Mouse (Mus musculus) brown adipose tissue, adult 24 weeks (tissue): ENCODE data around the gene Sap30bp. TPM values are rescaled to one million over a fixed set of nuclear protein-coding genes. Genes with fewer than 3 reads are reported as not detected.

Experiments
- H3K27ac ChIP-seq: fragments of 200-500 bp; replicated peaks from 2 replicates; pipeline ENCODE4 v1.5.1; 2012; ENCODE audit warnings: low read depth, mild to moderate bottlenecking, low read length
- H3K4me1 ChIP-seq: fragments of 200-500 bp; 2 replicates; pipeline ENCODE4 v1.6.1; 2012; ENCODE audit warnings: low read length, mixed read lengths; ENCODE audit not compliant: control insufficient read depth, insufficient read depth, insufficient read length
- H3K4me3 ChIP-seq: fragments of 200-500 bp; 2 replicates; pipeline ENCODE4 v1.5.1; 2012; ENCODE audit warnings: low read depth, mild to moderate bottlenecking, low read length, moderate library complexity; ENCODE audit not compliant: insufficient read depth
- polyA plus RNA-seq: library from polyadenylated mRNA; stranded (reverse); fragments of >200 nt; gene quantifications from 2 replicates; pipeline ENCODE4 v1.2.4, GENCODE M21; 2012; ENCODE audit not compliant: missing spikeins, insufficient read depth, insufficient read length

Gene Sap30bp
- polyA plus RNA-seq: 10.0 and 12.0 TPM in 2 replicates

DNA sequence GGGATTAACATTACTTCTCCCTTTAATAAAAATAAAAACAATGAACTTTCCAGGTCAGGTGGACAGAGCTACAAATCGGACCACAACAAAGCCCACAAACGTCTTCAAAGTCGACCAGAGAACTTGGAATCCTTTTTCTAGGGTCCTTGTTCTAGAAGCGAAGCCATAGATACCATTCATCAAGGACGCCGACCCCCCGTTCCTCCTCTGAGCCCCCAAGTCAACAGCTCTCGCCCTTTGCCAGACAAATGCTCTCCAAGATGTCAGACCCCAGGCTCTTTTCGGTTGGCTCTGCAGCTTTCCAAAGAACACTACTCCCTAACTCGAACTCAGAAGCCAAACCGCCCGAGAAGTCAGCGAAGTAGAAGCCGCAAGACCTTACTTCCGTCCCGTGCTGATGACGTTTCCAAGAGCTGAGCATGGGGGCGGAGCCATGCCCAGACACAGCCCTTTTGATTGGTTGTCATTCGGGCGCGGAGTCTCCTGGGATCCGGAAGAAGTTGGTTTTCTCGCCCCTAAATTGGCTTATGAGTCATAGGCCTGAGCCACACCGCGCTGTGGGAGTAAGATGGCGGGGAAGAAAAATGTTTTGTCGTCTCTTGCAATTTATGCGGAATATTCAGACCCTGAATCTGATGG, at the start of gene Sap30bp, which contains the start of gene Recql5:
TSS of gene Sap30bp (plus strand) at position 175 of the 639 bp plus-strand sequence.
TSS of gene Recql5 (minus strand) at position 370 of the 639 bp plus-strand sequence.
- H3K4me1 ChIP-seq: peaks cover 5% of the 10 kb centered on the region
- 0 out of 2 replicates have a peak within 1 kb of the TSS, but pooled peaks have one; percentile 8 for H3K27ac ChIP-seq
- H3K4me3 ChIP-seq: peak within 1 kb of the TSS; percentile 89

DNA sequence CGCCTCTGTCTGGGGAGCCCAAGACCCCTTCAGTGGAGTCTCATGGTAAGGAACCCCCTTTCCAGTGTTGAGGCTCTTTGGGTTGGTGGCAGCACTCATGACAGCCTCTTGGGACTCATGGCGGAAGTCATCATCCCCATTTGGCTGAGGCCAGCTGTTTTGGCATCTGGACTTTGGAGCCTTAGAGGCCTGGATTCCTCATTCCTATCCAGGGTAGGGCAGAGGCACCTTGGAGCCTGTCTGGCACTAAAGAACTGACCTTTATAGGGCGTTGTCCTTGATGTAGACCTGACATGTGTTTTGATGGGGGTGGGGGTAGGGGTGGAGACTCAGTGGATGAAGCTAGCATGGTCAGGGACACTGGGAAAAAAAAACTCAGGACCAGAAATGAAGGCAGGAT, 48.7 kb upstream of the Sap30bp start:
- H3K4me3 ChIP-seq: no peak overlapping the region
- no peak overlapping the region for H3K27ac ChIP-seq
- H3K4me1 ChIP-seq: no peaks in the 10 kb centered on the region

DNA sequence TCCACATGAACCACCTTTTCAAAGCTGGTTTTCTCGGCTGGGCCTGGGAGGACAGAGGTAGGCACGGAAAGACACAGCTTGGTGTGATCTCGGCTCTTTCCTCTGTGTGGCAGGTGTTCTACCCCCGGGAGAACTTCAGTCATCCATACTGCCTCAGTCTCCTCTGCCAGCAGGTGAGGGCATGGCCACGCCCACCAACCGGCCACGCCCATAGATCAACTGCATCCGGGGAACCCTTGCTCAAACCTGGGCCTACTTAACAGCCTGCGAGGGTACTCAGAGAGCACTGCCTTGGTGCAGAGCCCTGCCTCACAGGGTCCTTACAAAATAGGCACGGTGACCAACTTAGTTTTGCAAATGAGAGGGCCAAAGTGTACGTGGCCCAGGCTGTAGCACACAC, 47.8 kb upstream of the Sap30bp start:
- H3K27ac ChIP-seq: no peak overlapping the region
- H3K4me3 ChIP-seq: no peak overlapping the region
- no peaks in the 10 kb centered on the region for H3K4me1 ChIP-seq

DNA sequence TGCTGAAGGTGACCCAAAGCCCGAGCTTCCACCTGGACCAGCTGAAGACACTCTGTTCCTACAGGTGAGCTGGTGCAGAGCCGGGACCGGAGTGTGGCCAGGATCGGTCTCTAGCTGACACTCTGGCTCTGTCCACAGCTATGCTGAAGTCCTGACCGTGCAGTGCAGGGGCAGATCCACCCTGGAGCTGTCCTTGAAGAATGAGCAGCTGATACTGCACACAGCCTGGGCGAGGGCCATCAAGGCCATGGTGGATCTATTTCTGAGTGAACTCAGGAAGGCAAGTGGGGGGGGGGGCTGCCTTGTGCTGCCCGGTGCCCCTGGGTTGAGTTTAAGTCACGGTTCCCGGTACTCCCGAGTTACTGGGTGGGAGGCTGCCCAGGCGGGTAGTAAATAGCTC, 46.6 kb upstream of the Sap30bp start:
- Histone ChIP-seq H3K4me1 (no peaks in the 10 kb centered on the region), H3K4me3 (no peak overlapping the region), H3K27ac (no peak overlapping the region)

DNA sequence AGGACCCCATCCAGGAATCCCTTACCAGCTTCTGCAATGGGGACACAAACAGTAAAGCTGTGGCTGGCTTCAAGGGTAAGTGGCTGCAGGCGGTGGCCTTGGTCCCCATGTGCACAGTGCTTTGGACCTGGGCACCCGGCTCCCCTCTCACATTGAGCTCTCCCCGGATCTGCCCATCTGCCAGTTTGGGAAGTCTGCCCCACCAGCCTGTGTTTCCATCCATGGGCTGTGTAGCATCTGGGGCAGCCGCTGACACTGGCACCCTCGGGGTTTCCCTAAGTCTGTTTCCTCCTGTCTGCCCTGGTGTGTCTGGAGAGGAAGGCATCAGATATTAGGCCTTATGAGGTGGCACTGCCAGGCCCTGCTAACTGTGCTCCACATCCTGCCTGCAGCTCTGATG, 45.1 kb upstream of the Sap30bp start:
- Histone ChIP-seq H3K4me3 (no peak overlapping the region), H3K4me1 (no peaks in the 10 kb centered on the region), H3K27ac (no peak overlapping the region)

DNA sequence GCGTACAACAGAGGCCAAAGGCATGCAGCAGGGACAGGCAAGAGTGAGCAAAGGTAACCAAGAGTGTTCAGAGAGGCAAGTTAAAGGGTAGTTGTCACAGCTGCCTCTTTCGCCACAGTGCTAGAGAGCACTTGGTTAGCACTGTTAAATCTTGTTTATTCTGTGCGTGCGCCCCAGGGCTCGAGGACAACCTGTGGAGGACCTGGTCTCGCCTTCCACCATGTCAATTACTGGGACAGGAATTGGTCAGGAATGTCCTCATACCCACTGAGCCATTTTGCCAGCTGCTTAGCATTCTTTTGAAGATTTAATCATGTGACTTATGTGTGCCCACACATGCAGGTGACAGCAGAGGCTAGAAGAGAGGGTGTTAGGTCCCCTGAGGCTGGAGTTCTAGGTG, 43.9 kb upstream of the Sap30bp start:
- Histone ChIP-seq H3K4me1 (no peaks in the 10 kb centered on the region), H3K27ac (no peak overlapping the region), H3K4me3 (no peak overlapping the region)

DNA sequence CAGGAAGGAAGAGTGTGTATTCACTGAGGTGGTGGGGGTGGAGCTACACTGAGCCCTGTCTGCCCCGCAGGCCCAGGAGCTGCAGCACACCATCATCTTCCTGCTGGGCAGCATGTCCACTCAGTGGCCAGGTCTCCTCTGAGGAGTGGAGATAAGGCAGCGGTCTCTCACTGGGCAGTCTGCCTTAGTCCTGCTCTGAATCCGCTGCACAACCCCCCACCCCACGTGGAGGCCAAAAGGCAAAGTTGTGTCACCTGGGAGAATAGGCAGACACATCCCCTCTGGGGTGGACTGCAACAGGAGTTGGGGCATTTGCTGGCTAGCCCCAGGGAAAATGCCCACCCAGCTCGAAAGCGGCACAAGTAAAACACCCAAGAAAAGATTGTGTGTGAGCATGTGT, 40.9 kb upstream of the Sap30bp start:
- no peaks in the 10 kb centered on the region for H3K4me1 ChIP-seq
- H3K4me3 ChIP-seq: no peak overlapping the region
- H3K27ac ChIP-seq: no peak overlapping the region

DNA sequence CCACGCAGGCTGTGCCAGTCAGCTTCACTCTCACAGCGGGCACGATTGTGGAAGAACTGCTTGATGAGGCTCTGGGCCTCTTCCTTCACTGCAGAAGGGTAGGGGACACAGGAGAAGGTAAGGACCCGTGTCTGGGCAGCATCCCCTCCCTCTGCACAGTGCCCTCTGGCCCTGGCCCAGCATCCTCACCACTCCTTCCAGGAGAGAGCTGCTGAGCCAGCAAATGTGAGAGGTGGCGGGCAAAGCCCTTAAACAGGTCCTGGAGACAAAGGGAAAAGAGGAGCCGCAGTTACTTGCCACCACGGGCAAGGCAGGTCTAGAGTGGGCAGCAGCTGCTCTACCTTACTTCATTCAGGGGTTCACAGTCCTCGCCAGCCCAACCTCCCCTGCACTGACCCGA, 40.0 kb upstream of the Sap30bp start:
- no peak overlapping the region for H3K27ac ChIP-seq
- H3K4me1 ChIP-seq: no peaks in the 10 kb centered on the region
- no peak overlapping the region for H3K4me3 ChIP-seq

DNA sequence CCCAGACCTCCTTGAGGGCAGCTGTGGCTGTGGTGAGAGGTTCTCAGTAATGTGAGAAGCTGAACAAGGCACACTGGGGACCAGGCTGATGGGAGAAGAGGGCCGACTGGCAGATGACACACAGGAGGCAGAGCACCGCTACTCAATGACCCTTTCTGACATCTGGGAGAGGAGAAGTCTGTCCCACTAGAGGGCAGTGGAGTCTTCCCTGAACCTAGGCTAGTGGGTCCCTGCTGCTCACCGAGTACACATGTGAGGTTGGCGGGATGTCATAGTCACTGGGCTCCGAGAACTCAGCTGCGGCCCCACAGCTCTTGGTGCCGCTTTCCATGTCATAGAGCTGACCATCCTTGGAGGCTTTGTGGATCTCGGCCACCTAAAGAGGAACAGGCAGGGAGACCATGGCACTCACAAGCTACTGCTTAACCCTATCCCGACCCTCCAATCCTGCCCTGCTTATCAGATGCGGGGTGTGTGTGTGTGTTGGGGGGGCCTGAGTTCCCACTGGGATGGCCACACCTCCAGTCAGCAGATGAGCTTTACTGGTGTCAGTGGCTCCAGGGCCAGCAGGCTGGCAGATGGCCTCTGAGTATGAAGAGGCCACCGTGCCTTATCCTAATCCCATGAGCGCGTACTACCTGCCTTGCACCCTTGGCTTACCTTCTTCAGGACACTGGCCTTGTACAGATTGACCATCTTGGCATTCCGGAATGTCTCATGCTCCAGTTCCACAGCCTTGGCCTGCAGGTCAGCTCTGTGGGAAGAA, 38.1 kb upstream of the Sap30bp start:
- Histone ChIP-seq H3K4me1 (no peaks in the 10 kb centered on the region; the same call in 1 of the 2 replicates), H3K27ac (no peak overlapping the region), H3K4me3 (no peak overlapping the region)

DNA sequence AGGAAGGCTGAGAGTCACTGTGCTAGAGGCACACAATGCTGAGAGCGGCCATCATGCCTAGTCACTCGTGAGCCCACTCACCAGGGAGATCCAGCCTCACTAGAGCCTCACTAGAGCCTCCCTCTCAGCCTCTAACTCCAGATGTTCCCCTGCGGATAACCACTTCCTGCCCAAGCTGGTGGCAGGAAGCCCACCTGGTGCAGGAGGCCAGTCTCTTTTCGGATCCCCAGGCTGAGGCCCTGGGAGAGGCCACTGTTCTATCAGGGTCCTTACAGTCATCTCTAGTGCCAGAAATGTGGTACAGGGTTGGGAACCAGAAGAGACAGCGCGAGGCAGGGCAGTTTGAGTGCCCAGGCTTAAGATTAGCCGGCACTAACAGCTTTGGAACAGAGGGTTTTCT, 34.6 kb upstream of the Sap30bp start:
- no peak overlapping the region for H3K27ac ChIP-seq
- no peaks in the 10 kb centered on the region; the same call in 1 of the 2 replicates for H3K4me1 ChIP-seq
- H3K4me3 ChIP-seq: no peak overlapping the region

DNA sequence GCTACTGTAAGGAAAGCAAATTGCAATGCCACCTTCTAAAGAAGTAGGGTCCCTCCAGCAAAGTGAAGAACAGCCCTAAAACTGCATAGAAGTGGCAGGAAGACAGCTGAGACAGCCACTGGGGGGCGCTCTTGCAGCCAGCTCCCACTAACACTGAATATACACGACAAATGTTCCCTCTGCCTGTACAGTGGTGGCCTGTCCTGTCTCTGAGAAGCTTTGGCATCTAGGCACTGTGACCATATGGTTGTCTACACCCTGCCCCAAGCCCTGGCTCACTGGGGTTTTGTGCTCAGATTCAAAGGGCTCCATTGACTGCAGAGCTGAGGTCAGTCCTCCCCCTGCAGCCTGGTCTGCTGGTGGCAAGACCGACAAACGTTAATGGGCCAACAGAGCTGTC, 34.2 kb upstream of the Sap30bp start:
- H3K27ac ChIP-seq: no peak overlapping the region
- H3K4me3 ChIP-seq: no peak overlapping the region
- H3K4me1 ChIP-seq: no peaks in the 10 kb centered on the region; the same call in 1 of the 2 replicates

DNA sequence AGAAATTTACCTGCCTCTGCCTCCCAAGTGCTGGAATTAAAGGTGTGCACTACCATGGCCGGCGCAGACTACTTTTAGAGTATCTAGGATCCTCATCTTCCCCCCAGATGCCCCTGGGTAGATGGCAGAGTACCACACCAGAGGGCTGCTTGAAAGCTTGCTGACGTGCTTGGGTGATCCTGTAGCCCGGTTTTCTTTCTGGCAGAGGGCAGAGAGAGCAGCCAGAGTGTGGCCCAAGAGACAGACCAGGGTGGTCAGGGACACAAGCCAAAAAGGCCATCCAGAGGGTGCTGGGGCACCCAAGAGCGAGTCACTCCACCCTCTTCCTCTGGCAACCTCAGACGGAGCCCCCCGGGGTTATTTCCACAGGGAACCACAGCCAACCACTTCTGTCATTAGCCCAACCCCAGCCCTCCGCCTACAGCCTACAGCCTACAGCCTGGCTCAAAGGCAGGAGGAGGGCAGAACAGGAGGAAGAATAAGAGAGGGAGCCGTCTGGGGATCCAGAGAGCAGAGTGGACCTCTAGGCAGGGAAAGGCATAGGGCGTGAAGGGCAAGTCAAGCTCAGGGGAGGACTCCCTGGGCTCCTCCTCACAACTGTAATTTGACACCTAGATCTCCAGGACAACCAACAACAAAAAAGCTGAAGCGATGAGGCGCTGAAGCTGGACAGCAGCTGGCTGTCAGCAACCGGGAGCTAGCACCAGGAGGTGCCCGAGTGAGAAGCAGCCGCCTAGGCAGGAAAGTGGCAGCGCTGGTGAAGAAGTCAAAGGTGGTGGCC, 33.4 kb upstream of the Sap30bp start, which contains the start of gene Smim5:
TSS of gene Smim5 (plus strand) at position 481 of the 781 bp plus-strand sequence.
- H3K4me3 ChIP-seq: no peak within 1 kb of the TSS
- H3K27ac ChIP-seq: no peak within 1 kb of the TSS
- H3K4me1 ChIP-seq: no peaks in the 10 kb centered on the region; the same call in 1 of the 2 replicates

DNA sequence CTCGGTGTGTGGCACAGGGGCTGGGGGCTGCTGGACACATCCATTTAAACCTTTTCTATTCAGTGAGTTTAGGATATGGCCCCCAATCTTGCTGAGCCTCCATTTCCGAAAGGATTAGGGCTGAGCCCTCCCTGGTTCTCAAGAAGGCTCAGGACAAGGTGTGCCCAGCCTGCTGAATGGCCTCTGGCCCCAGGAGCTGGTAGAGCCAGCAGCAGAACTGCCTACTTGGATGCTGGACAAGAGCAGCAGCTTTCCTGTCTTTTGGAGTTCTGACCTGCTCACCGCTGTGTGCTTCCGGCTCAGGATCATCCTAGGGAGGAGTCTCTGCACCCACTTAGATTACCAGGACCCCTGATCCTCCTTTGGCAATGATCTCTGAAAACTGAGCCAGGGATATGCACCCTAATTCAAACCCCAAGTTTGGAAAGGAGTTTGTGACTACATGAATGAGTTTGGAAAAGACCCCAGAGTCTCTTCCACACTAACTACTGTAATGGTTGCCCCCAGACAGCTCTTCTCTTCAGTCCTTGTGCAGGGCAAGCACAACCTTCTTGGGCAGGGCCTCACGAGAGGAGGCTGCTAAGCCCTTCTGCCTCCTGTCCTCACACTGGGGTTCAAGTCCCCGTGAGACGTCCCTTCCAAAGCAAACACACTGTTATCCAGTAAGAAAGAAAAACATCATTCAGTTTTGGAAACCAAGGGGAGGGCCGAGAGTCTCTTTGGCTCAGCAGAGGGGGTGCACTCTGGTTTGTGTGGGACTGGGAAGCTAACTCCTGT, 32.3 kb upstream of the Sap30bp start:
- H3K27ac ChIP-seq: no peak overlapping the region
- H3K4me1 ChIP-seq: no peaks in the 10 kb centered on the region; the same call in 1 of the 2 replicates
- H3K4me3 ChIP-seq: no peak overlapping the region

DNA sequence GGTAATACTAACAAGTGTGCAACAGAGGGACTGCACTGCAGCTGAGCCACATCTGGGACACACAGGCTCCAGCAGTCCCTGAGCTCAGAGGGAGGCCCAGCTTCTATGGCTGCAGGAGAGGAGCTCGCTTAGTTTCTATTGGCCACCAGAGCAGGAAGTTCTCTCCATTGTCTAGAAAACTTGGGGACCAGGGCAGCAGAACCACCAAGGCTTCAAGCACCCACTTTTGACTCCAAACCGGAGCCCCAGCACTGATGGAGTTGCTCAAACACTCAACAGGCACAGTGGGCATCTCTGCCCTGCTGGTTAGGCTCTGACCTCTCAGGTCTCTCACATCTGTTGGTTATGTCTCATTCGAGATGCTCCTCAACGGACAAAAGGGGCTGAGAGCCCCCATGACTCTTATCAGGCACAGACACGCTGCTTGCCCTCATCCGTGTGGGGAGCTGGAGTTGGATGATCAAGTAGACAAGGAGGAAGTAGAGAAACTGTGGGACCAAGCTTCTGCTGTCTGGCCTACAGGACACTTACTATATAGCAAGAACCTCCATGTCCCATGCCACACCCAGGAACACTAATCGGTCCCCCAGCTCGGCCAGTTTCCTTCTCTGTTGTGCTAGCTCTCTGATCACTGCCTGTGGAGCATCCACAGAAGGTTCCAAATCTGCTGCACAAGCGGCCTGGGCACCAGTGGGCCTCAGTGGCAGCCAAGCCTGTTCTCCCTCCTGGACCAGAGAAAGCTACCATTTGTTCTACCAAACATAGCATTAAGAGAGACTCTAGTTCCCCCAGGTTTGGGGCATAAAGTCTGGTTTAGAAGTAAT, 31.5 kb upstream of the Sap30bp start:
- Histone ChIP-seq H3K27ac (no peak overlapping the region), H3K4me3 (no peak overlapping the region), H3K4me1 (no peaks in the 10 kb centered on the region; the same call in 1 of the 2 replicates)
